Mouse (Mus musculus): Measurements from ENCODE around the gene Kcnt2. TPM values are rescaled to one million over a fixed set of nuclear protein-coding genes. Genes with fewer than 3 reads are reported as not detected.

The Kcnt2 gene
- polyA plus RNA-seq, 1 experiment from 2014 or later, result 0.74 TPM

GRCm38 (mm10) chr1:140266643-140267286 lies 20.8 kb downstream of the Kcnt2 start:
- no peaks in the 10 kb centered on the region for H3K9me3 ChIP-seq (ENCODE audit: control insufficient read depth, low read length)
- no peaks in the 10 kb centered on the region for H3K36me3 ChIP-seq (ENCODE audit: control insufficient read depth, insufficient read depth, low read length)
- 56% methylated on average over 8 of the region's 8 CpGs for WGBS
- no peak overlapping the region for H3K4me2 ChIP-seq (ENCODE audit: low read length)
- H3K4me1 ChIP-seq (ENCODE audit: control insufficient read depth in 2 of 2, insufficient read depth in 2 of 2, low read length in 2 of 2), result peaks cover 4 to 9% of the 10 kb centered on the region in 2 experiments
- no peak overlapping the region for H3K9ac ChIP-seq (ENCODE audit: low read length)
- H3K27me3 ChIP-seq (ENCODE audit: control insufficient read depth, insufficient read depth, low read length), result no peaks in the 10 kb centered on the region
- no peak overlapping the region for H3K27ac ChIP-seq (replicated peaks in 1 of 2; ENCODE audit: control insufficient read depth in 1 of 2, insufficient read depth in 1 of 2, low read depth in 2 of 2, low read length in 2 of 2)
- no peak for ATAC-seq (ENCODE audit: insufficient number of reproducible peaks, insufficient read depth, low FRiP score, low read depth)
- H3K4me3 ChIP-seq (ENCODE audit: control insufficient read depth in 1 of 2, insufficient read depth in 1 of 2, low read depth in 1 of 2, low read length in 2 of 2), result no peak overlapping the region

GRCm38 (mm10) chr1:140267288-140267687 lies 21.3 kb downstream of the Kcnt2 start:
- no peak overlapping the region for H3K4me3 ChIP-seq (ENCODE audit: control insufficient read depth in 1 of 2, insufficient read depth in 1 of 2, low read depth in 1 of 2, low read length in 2 of 2)

GRCm38 (mm10) chr1:140273624-140274023 lies 27.7 kb downstream of the Kcnt2 start:
- Histone ChIP-seq H3K27ac (replicated peaks in 1 of 2; ENCODE audit: control insufficient read depth in 1 of 2, insufficient read depth in 1 of 2, low read depth in 2 of 2, low read length in 2 of 2) (no peak overlapping the region), H3K27me3 (ENCODE audit: control insufficient read depth, insufficient read depth, low read length) (no peaks in the 10 kb centered on the region), H3K9me3 (ENCODE audit: control insufficient read depth, low read length) (no peaks in the 10 kb centered on the region), H3K36me3 (ENCODE audit: control insufficient read depth, insufficient read depth, low read length) (no peaks in the 10 kb centered on the region), H3K9ac (ENCODE audit: low read length) (no peak overlapping the region), H3K4me1 (ENCODE audit: control insufficient read depth in 2 of 2, insufficient read depth in 2 of 2, low read length in 2 of 2) (no peaks in the 10 kb centered on the region), H3K4me2 (ENCODE audit: low read length) (no peak overlapping the region), H3K4me3 (ENCODE audit: control insufficient read depth in 1 of 2, insufficient read depth in 1 of 2, low read depth in 1 of 2, low read length in 2 of 2) (no peak overlapping the region)
- ATAC-seq (ENCODE audit: insufficient number of reproducible peaks, insufficient read depth, low FRiP score, low read depth), result no peak
- WGBS, result 72% methylated on average over 3 of the region's 3 CpGs

More at GRCm38 (mm10) chr1:140267288-140267687, 21.3 kb downstream of the Kcnt2 start:
- no peaks in the 10 kb centered on the region for H3K36me3 ChIP-seq (ENCODE audit: control insufficient read depth, insufficient read depth, low read length)
- H3K4me1 ChIP-seq (ENCODE audit: control insufficient read depth in 2 of 2, insufficient read depth in 2 of 2, low read length in 2 of 2), result peaks cover 4 to 9% of the 10 kb centered on the region in 2 experiments
- ATAC-seq (ENCODE audit: insufficient number of reproducible peaks, insufficient read depth, low FRiP score, low read depth), result no peak
- 33% methylated on average over 2 of the region's 2 CpGs for WGBS
- no peaks in the 10 kb centered on the region for H3K9me3 ChIP-seq (ENCODE audit: control insufficient read depth, low read length)
- H3K27me3 ChIP-seq (ENCODE audit: control insufficient read depth, insufficient read depth, low read length), result no peaks in the 10 kb centered on the region
- no peak overlapping the region for H3K9ac ChIP-seq (ENCODE audit: low read length)
- no peak overlapping the region for H3K27ac ChIP-seq (replicated peaks in 1 of 2; ENCODE audit: control insufficient read depth in 1 of 2, insufficient read depth in 1 of 2, low read depth in 2 of 2, low read length in 2 of 2)
- H3K4me2 ChIP-seq (ENCODE audit: low read length), result no peak overlapping the region

GRCm38 (mm10) chr1:140275813-140276212 lies 29.9 kb downstream of the Kcnt2 start:
- Histone ChIP-seq H3K4me2 (ENCODE audit: low read length) (no peak overlapping the region), H3K27me3 (ENCODE audit: control insufficient read depth, insufficient read depth, low read length) (no peaks in the 10 kb centered on the region), H3K27ac (replicated peaks in 1 of 2; ENCODE audit: control insufficient read depth in 1 of 2, insufficient read depth in 1 of 2, low read depth in 2 of 2, low read length in 2 of 2) (no peak overlapping the region), H3K9me3 (ENCODE audit: control insufficient read depth, low read length) (0 out of 2 replicates have a peak, but pooled peaks cover 3% of the 10 kb centered on the region), H3K9ac (ENCODE audit: low read length) (no peak overlapping the region), H3K4me3 (ENCODE audit: control insufficient read depth in 1 of 2, insufficient read depth in 1 of 2, low read depth in 1 of 2, low read length in 2 of 2) (no peak overlapping the region), H3K4me1 (ENCODE audit: control insufficient read depth in 2 of 2, insufficient read depth in 2 of 2, low read length in 2 of 2) (no peaks in the 10 kb centered on the region), H3K36me3 (ENCODE audit: control insufficient read depth, insufficient read depth, low read length) (no peaks in the 10 kb centered on the region)
- ATAC-seq (ENCODE audit: insufficient number of reproducible peaks, insufficient read depth, low FRiP score, low read depth), result no peak

- Histone ChIP-seq H3K27me3 (ENCODE audit: control insufficient read depth, insufficient read depth, low read length) (no peaks in the 10 kb centered on the region), H3K9me3 (ENCODE audit: control insufficient read depth, low read length) (no peaks in the 10 kb centered on the region), H3K4me1 (ENCODE audit: control insufficient read depth in 2 of 2, insufficient read depth in 2 of 2, low read length in 2 of 2) (no peaks in the 10 kb centered on the region), H3K4me2 (ENCODE audit: low read length) (no peak overlapping the region), H3K27ac (replicated peaks in 1 of 2; ENCODE audit: control insufficient read depth in 1 of 2, insufficient read depth in 1 of 2, low read depth in 2 of 2, low read length in 2 of 2) (no peak overlapping the region), H3K36me3 (ENCODE audit: control insufficient read depth, insufficient read depth, low read length) (no peaks in the 10 kb centered on the region), H3K4me3 (ENCODE audit: control insufficient read depth in 1 of 2, insufficient read depth in 1 of 2, low read depth in 1 of 2, low read length in 2 of 2) (no peak overlapping the region), H3K9ac (ENCODE audit: low read length) (no peak overlapping the region)
- no peak for ATAC-seq (ENCODE audit: insufficient number of reproducible peaks, insufficient read depth, low FRiP score, low read depth)
- WGBS, result 80% methylated on average over 3 of the region's 3 CpGs
Measured at GRCm38 (mm10) chr1:140293140-140293539, 47.2 kb downstream of the Kcnt2 start.

GRCm38 (mm10) chr1:140295482-140295881 lies 49.5 kb downstream of the Kcnt2 start:
- no peak for ATAC-seq (ENCODE audit: insufficient number of reproducible peaks, insufficient read depth, low FRiP score, low read depth)
- Histone ChIP-seq H3K4me3 (ENCODE audit: control insufficient read depth in 1 of 2, insufficient read depth in 1 of 2, low read depth in 1 of 2, low read length in 2 of 2) (no peak overlapping the region), H3K9me3 (ENCODE audit: control insufficient read depth, low read length) (no peaks in the 10 kb centered on the region), H3K9ac (ENCODE audit: low read length) (no peak overlapping the region), H3K4me2 (ENCODE audit: low read length) (no peak overlapping the region), H3K4me1 (ENCODE audit: control insufficient read depth in 2 of 2, insufficient read depth in 2 of 2, low read length in 2 of 2) (no peaks in the 10 kb centered on the region), H3K27me3 (ENCODE audit: control insufficient read depth, insufficient read depth, low read length) (no peaks in the 10 kb centered on the region), H3K27ac (replicated peaks in 1 of 2; ENCODE audit: control insufficient read depth in 1 of 2, insufficient read depth in 1 of 2, low read depth in 2 of 2, low read length in 2 of 2) (no peak overlapping the region), H3K36me3 (ENCODE audit: control insufficient read depth, insufficient read depth, low read length) (no peaks in the 10 kb centered on the region)

- no peak for ATAC-seq (ENCODE audit: insufficient number of reproducible peaks, insufficient read depth, low FRiP score, low read depth)
- H3K4me1 ChIP-seq (ENCODE audit: control insufficient read depth in 2 of 2, insufficient read depth in 2 of 2, low read length in 2 of 2), result no peaks in the 10 kb centered on the region
- H3K9me3 ChIP-seq (ENCODE audit: control insufficient read depth, low read length), result peaks cover 11% of the 10 kb centered on the region; the same call in 1 of the 2 replicates
- no peaks in the 10 kb centered on the region for H3K27me3 ChIP-seq (ENCODE audit: control insufficient read depth, insufficient read depth, low read length)
- no peaks in the 10 kb centered on the region for H3K36me3 ChIP-seq (ENCODE audit: control insufficient read depth, insufficient read depth, low read length)
- H3K4me3 ChIP-seq (ENCODE audit: control insufficient read depth in 1 of 2, insufficient read depth in 1 of 2, low read depth in 1 of 2, low read length in 2 of 2), result no peak overlapping the region
- 91% methylated on average over 1 of the region's 1 CpGs for WGBS
- H3K4me2 ChIP-seq (ENCODE audit: low read length), result no peak overlapping the region
- H3K27ac ChIP-seq (replicated peaks in 1 of 2; ENCODE audit: control insufficient read depth in 1 of 2, insufficient read depth in 1 of 2, low read depth in 2 of 2, low read length in 2 of 2), result no peak overlapping the region
- H3K9ac ChIP-seq (ENCODE audit: low read length), result no peak overlapping the region
Measured at GRCm38 (mm10) chr1:140304244-140304643, 58.3 kb downstream of the Kcnt2 start.

- H3K9me3 ChIP-seq (ENCODE audit: control insufficient read depth, low read length), result peaks cover 11% of the 10 kb centered on the region; the same call in 1 of the 2 replicates
- ATAC-seq (ENCODE audit: insufficient number of reproducible peaks, insufficient read depth, low FRiP score, low read depth), result no peak
- no peaks in the 10 kb centered on the region for H3K27me3 ChIP-seq (ENCODE audit: control insufficient read depth, insufficient read depth, low read length)
- H3K27ac ChIP-seq (replicated peaks in 1 of 2; ENCODE audit: control insufficient read depth in 1 of 2, insufficient read depth in 1 of 2, low read depth in 2 of 2, low read length in 2 of 2), result no peak overlapping the region
- no peak overlapping the region for H3K9ac ChIP-seq (ENCODE audit: low read length)
- no peaks in the 10 kb centered on the region for H3K36me3 ChIP-seq (ENCODE audit: control insufficient read depth, insufficient read depth, low read length)
- H3K4me1 ChIP-seq (ENCODE audit: control insufficient read depth in 2 of 2, insufficient read depth in 2 of 2, low read length in 2 of 2), result no peaks in the 10 kb centered on the region
- no peak overlapping the region for H3K4me2 ChIP-seq (ENCODE audit: low read length)
- H3K4me3 ChIP-seq (ENCODE audit: control insufficient read depth in 1 of 2, insufficient read depth in 1 of 2, low read depth in 1 of 2, low read length in 2 of 2), result no peak overlapping the region
Measured at GRCm38 (mm10) chr1:140305344-140305743, 59.4 kb downstream of the Kcnt2 start.
